Mouse (Mus musculus) v-Abl transformed pro-B cells (cell line): ENCODE measurements at regions not wholly inside any gene's neighbourhood (a gene's known extent, or its start where the extent isn't known, plus 50 kb on each side); places are given as distances from the start of the nearest gene placed in this dataset.

Experiments used
- in situ Hi-C, 2 experiments: fragments of 400-800 bp; cut with MboI; formaldehyde crosslinking; loops; one replicate each; pipeline ENCODE4 v1.15.1; 2025; ENCODE audit not compliant: unreplicated experiment in 2 of 2

DNA sequence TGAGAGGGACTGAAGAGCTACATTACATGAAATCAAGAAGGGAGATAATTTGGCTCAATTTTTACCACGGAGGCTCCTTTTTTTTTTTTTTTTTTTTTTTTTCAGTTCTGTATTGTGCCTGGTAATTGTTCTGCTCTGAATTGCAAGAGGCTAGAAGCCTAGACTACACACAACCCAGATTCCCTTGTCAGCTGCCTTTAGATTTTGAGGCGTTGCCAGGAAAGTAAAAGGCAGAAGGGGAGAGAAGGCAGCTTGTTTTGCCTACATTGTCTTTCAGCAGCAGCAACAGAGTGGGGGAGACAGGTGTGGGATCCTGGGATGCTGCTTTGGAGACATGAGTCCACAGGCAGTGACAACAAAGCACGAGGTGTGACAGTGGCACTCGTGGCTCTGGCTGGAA, 170.7 kb downstream of the Mycn start:
- in situ Hi-C loops: no loop called here

DNA sequence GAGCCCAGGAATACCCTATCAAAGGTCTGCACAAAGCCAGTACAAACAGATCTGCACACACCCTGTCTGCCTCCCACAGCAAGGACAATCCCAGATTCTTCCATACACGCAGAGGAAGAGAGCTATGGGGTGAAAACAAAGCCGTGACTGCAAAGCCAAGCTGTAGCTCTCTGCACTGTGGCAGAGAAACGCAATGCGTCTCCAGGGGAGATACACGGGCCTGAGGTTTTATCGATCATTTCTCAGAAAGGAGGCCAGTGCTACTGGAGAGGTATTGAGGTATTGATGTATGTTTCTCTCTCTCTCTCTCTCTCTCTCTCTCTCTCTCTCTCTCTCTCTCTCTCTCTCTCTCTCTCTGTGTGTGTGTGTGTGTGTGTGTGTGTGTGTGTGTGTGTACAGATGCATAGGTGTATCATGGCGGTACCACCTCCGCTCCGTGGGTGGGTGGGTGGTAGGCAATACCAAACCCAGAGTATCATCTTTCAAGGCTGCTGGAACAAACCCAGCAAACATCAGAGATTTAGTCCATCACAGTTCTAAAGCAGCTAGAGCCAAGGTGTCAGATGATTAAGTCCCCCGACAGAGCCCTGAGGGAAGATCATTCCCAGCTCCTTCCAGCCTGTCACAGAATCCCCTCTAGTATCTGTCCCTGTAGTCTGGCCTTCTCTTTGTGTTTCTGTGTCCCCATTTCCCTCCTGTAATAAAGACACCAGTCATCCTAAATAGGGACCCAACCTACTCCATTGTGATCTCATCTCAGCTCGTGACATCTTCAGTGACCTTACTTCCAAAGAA, 175.0 kb downstream of the Mycn start:
- in situ Hi-C loops: no loop called here

DNA sequence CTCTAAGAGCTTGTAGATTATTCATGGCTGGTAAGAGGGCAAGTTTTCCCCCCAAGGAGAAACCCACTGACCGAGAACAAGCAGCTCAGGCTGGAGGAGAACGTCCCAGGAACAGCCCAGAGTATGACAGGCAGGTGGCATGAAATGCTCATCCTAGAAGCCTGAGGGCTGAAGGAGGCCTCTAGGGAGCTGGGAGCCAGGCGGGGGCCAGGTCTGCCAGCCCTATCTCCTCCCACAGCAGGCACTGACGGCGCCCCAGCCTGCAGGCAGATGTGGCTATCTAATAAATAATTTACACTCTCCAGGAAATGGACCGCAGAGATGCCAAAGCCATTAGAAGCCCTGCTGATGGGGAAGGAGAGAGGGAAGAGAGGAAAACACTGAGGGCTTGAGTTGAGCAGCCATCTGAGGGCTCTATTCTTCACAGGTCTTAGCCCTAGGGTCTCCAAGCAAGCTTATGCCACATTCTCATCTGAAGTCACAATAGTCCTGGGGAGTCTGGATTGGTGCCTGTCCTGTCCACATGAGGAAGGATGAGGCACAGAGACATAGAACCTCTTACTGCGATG, 176.1 kb downstream of the Mycn start:
- in situ Hi-C loops: no loop called here

DNA sequence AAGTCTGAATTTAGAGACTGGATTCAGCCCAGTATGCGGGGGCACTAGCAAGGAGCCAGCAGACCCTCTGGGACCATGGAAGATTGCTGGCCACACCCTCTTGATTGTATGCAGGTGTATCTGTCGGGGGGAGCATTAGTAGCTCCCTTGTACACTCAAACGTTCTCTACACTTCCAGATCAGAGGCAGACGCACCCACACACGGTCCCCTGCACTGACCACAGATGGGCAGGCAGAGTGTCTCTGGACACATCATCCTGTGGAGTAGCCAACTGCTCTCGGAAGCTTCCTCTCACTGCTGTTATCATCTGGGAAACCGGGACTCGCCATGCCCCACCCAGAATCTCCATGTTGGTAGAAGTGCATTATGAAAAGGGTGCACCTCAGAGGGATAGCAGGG, 176.7 kb downstream of the Mycn start:
- in situ Hi-C loops: no loop called here

DNA sequence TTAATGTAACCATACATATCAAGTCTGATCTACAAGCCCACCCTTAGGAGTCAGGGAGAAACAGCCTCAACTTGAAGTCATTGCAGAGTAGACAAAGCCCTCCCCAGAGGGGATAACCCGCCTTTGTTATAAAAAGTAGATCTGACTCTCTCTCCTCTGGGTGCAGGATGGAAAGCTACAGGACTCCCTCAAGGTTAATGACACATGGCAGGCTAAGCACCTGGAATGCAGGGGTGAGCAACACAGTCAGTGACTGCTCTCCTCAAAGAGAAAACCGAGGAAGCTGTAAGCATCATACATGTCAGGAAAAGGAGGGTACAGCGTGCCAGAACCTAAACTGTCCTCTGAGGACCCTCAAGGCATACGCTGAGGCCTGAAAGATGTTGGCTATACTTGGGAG, 177.1 kb downstream of the Mycn start:
- in situ Hi-C loops: no loop called here

DNA sequence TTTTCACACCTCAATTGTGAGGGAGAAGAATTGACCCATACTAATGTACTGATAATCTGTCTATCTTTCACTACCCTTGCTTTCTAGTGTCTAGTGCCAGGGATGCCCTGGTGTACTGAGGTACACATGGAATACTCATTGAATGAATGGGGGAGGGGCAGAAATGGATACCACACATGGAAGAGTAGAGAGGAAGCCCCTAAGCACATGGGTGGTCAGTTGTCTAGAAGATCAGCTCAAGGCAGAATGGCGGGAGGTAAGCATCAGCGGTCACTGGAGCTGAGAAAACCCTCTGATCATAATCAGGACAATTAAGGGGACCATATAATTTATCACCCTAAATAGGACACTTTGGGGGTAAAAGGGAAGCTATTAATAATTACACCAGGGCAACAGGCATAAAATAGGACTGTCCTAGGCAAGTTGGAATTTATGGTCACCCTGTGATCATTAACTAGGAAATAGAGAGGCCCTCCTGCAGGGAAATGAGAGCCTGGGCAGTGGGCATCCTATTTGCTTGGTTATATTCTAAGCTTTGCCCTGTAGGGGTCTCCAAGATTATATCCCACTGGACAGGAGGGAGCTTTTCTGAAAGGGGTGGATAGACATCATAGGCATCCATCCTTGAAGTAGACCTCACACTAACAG, 185.3 kb downstream of the Mycn start:
- in situ Hi-C loops: no loop called here

DNA sequence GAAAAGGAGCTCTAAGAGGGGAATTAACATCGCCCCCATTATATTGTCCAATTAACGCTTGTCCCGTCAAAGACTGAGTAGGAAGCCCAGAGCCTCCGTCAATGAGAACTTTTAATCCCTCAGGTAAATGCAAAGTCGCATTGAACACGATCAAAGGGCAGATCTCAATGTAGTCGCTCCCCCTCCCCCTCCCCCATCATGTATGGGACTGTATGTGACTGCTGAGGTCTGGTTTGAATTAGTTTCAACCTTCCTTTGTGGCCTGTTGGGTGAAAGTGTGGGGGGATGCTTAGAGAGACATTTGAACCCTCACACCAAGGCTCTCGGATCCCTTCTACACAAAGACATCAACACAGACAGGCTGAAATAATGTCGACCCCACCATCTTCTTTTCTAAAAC, 187.9 kb downstream of the Mycn start:
- in situ Hi-C loops: no loop called here

DNA sequence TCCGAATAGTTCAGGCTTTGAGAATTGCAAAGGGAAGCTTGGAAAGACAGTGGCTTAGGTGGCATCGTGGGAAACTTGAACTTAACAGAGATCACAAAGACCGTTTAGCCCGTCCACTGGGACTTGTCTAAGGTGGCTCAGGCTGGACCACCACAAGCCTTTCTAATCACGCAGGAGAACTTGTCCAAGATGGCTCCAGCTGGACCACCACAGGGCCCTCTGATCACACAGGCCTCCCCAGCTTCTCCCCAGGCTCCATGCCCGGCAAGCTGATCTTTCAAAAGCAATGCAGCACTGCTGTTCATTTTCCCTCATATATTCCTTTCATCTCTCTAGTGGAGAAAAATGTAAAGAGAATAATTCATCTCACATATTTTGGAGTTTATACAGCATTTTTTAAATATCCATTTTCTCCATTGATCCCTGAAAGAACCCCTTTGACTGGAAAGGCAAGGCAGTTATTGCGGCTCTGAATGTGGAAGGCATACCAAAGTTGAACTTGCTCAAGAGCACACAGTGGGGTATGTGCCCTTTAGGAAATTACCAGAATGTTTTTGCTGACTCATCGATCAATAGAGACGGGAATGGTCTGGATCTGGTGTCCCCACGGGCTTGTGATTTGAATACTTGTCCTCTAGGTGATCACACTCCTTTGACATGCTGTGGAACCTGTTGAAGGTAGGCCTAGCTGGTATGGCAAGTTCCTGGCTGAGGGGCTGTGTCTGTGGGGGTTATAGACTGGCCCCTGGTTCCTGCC, 189.9 kb downstream of the Mycn start:
- in situ Hi-C loops: no loop called here

DNA sequence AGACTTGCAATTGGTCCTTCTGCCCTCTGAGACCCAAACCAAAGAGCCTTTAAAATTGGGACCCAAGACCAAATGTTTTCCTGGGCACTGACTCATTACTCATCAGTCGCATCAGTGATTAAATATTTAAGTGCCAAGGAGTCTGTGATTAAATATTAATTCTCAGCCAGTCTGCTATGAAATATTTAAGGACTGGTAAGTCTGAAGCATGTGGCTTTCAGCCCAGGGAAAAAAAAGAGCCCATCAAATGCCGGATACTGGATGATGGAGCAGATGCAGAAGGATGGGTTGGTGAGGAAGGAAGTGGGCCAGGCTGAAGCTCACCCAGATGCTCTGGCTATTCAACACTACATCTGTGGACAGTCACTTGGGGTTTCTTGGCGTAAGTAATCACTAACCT, 192.0 kb downstream of the Mycn start:
- in situ Hi-C loops: no loop called here

DNA sequence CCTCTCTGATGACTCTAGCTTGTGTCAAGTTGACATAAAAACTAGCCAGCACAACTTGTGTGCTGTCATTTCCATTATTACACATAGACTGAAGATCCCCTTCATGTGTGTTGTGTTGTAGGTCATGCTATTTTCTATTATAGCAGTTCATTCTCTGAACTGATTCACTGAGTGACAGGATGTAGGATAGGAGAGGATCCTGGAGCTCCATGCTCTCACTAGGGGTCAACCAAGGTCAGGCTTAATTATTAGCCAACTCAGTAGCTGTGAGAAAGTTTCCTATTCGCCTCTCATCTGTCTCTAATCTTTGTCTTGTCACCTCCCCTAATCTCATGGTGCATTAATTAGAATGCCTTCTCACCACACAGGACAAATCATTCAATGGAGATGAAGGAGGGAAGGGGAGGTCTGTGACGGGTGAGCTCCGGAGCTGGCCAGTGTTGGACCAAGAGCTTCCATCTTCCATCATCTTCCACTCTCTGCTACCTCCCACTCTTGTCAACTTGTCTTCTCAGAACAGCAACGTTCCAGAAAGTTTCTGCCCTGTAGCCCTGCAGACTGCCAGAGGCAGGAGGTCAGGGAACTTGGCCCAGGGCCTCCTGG, 194.8 kb downstream of the Mycn start:
- in situ Hi-C loops: no loop called here

DNA sequence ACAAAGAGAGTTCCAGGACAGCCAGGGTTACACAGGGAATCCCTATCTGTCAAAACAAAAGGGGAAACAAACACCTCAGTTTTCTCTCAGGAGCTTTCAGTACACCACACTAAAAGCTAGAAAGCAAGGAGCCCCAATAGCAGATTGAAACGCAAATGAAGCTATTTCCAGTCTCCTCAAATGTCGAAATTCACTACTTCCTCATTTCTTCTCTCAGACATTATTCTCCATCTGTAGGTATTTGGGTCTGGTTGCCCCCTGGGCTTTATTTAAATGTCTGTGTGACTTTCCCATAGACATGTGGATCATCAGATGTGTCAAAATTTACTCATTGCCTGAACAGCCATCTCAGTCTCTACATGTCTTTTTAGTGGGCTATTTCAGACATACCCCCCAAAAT, 197.2 kb downstream of the Mycn start:
- in situ Hi-C loops: no loop called here

DNA sequence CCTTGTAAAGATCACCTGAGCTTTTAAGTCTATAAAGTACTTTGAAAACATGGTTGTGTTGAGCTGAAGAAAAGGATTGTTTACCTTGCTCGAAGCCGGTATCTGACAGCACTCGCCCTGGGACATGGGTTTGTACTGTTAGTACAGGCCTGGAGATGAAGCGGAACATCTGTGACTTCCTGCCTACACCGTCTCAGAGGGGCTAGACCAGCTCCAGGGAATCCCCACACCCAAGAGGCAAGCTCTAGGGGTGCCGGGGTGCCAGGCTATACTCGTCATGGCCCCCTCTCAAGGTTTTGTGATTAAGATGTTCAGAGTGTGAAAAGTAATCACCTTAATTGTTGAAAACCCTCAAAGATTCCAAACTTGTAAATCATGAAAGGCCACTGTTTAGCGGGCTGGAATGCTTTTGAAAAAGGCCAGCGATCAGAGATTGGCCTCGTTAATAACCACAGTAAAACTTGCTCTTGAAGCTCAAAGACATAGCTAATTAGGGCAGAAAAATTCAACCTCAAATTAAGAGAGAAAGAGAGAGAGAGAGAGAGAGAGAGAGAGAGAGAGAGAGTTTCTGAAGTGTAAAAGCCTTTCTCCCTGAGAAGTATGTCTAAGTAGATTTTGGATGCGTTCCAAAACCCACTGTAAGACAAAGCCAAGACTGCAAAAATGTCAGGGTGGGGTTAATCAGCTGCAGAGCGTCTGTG, 202.9 kb downstream of the Mycn start:
- in situ Hi-C loops: no loop called here

DNA sequence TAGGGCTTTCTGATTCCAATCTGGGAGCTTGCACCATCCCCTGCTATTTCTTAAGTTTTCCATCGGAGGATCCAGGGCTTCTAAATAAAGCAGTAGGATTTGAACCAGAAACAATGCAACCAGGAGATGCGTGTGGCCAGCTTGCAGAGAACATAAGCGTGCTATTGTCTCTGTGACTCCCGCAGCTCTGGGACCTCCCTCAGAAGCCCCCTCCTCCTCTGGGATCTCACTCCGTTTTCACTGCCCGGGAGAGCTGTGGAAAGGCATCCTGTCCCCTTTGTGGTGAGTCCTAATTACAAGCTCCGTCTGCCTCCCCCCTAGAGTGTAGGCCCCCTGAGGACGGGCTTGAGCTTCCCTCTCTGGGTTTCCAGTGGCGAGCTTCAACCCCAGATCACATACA, 215.9 kb downstream of the Mycn start:
- in situ Hi-C loops: no loop called here

DNA sequence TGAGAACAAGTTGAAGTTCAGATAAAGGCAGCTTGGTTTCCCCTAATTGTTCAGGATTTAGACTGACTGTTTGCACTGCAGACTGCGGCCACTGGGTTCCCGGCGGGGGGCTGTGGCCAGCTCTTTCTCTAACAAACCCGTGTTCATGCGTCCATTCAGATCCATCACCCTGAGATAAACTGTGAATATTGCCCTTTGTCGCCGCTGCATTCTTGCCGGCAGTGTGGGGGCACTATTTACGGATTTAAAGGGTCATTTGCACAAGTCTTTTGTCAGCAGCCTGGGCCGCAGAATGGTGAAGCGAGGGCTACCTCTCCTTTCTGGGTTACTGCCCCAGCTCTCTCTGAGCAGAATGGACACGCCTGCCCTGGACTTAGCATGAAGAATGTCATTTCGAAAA, 216.6 kb downstream of the Mycn start:
- in situ Hi-C loops: no loop called here

DNA sequence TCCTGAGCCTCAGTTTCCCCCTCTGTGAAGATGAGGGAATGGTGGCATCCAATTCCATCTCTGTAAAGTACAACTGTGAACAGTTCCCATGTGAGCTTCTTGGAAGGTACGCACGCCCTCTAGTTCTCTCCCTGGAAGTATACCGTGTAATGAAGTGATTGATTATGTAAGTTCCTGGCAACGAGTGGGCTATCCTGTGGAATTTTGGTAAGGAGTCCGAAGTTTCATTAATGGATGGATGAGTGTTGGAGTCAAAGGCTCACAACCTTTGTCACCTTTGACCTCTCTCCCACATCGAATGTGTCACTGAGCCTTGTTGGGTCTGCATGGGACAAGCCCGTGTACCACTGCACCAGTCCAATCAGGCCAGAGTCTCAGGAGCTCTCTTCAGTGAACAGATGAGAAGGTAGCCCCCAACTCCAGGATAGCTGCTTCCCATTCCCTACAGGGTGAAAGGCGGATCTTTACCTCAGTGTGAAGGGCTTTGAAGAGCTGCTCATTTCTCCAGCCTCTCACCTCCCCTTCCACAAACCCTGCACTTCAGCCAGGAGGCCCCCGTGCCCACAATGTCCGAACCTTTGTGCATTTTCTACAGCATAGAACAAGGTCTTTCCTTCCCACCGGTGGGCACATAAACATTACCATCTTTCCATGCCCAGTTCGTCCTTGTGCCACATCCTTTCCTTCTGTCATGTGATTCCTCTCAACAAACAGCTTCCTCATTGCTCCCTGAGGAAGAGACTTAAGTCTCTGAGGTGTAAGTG, 217.8 kb downstream of the Mycn start:
- in situ Hi-C loops: no loop called here

DNA sequence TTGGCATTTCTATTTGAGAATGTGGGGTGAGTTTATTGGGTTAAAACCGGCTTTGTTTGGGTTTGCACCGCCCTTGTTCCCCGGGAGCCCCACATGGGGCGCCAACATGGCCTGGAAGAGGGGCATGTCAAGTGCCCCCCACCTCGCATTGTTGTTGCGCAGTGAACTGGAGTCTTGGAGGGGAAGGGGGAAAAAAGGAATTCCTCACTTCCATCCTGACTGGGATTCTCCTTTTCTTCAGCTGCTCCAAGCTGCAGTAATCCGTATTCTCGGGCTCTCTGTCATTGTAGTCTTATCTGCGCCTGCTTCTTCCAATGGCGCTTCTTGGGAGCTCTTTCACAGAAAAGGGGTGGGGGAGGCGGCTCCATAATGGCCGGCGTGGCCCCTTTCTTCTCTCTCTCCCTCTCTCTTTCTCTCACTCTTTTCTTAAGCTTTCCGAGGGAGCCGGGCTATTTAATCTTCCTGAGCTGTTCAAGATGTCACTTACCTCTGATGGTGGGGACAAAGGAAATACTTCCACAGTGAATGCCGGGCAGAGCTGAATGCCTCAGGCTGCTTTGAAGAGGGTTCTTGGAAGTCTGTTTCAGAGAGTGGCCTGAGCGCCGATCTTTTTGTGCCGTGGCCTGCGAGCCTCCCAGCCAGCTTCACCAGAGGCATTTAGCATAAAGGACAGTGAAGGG, 218.6 kb downstream of the Mycn start:
- in situ Hi-C loops: no loop called here

DNA sequence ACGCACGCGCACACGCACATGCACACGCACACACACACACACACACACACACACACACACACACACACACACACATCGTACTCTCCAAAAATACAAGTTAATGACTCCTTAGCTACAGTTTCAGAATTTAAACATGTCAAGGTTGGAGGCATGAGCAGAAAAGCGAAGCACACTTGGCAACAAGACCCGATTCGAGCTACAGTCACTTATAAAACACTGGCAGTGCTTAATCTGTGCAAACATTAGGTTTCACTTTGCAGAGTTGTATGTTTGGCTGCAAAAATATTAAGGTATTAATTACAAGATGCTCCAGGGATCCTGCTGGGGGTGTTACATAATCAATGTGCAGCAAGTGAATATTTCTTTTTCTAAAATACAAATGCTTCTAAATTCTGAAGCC, 225.0 kb downstream of the Mycn start:
- in situ Hi-C loops: no loop called here

DNA sequence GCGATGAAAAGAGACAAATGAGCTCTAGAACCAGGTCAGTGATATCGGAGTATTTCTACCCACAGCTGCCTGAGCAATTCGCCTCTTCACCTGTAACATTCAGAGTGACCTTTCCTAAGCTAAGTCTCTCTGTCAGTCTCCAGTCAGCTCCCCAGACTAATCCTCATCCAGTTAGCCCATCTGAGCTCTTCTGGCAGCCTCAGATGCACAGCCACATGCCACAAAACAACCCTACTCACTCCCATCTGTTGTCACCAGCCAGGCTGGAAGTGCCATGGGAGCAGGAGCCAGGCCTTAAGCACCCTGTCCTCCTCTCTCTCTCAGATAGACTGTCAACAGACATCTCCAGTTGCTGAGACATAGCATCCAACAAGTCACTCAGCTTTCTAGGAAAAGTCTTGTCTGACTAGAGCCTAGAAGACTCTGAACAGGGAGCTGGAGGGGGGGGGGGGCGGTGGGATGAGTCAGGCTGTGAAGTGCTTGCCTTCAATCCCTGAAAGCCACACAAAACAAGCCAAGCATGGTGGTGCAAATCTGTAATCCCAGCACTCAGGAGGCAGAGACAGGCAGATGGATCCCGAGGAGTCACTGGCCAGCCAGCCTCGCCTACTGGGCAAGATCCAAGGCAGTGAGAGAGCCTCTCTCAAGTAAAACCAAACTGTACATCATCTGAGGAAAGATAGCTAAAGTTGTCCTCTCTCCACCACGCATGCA, 225.6 kb downstream of the Mycn start:
- in situ Hi-C loops: no loop called here

DNA sequence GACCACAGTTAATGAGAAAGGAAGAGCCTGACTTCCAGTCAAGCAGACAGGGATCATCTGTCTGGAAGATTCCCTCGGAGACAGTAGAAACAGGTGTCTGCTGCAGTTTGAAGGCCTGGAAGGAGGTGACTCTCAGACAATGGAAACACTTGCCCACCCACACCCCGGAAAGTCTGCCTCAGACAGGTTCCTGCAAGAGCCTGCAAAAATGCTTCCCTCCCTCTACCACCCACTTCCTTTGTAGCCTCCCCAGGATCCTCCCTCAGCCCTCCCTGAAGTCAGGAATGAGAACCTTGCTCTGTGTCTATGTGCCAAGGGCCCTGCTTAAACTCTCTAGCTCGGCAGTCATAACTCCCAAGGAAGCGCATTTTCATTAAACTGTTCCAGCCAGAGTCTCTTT, 226.2 kb downstream of the Mycn start:
- in situ Hi-C loops: no loop called here
